Mouse (Mus musculus) lung, postnatal 25 days (tissue): ENCODE results near the gene Eps8l1.
A peak's percentile ranks its signal among the peaks of the same experiment; 100 is the strongest.

Source experiments
- DNase-seq: peaks from one replicate; pipeline ENCODE4 v3.0.0; 2022; ENCODE audit warnings: low spot score

Gene Eps8l1

GRCm38 (mm10) chr7:4478021-4478795 lies 17.7 kb downstream of the Eps8l1 start:
- DNase-seq = peak; percentile 87

GRCm38 (mm10) chr7:4478796-4479291 lies 18.4 kb downstream of the Eps8l1 start:
- no peak for DNase-seq

- DNase-seq = peak; percentile 39
Measured at GRCm38 (mm10) chr7:4479674-4480073, 19.2 kb downstream of the Eps8l1 start.

GRCm38 (mm10) chr7:4482281-4482680 lies 21.8 kb downstream of the Eps8l1 start:
- DNase-seq = no peak

GRCm38 (mm10) chr7:4491308-4491707 lies 30.8 kb downstream of the Eps8l1 start:
- peak; percentile 66 for DNase-seq

GRCm38 (mm10) chr7:4492284-4493224 lies 32.1 kb downstream of the Eps8l1 start:
- peak; percentile 29 for DNase-seq

- DNase-seq = no peak
Measured at GRCm38 (mm10) chr7:4493991-4494390, 33.5 kb downstream of the Eps8l1 start.

- DNase-seq = no peak
Measured at GRCm38 (mm10) chr7:4496468-4496867, 36.0 kb downstream of the Eps8l1 start.

GRCm38 (mm10) chr7:4497271-4497903 lies 36.9 kb downstream of the Eps8l1 start:
- no peak for DNase-seq

GRCm38 (mm10) chr7:4498251-4498650 lies 37.8 kb downstream of the Eps8l1 start:
- DNase-seq = peak; percentile 89

- DNase-seq = no peak
Measured at GRCm38 (mm10) chr7:4499034-4499433, 38.6 kb downstream of the Eps8l1 start.

- DNase-seq = peak; percentile 47
Measured at GRCm38 (mm10) chr7:4500892-4501471, 40.5 kb downstream of the Eps8l1 start.

GRCm38 (mm10) chr7:4501558-4502397 lies 41.3 kb downstream of the Eps8l1 start, which contains the start of gene Ppp1r12c:
Ppp1r12c (minus strand) TSS chr7:4501680.
- peak; percentile 96 for DNase-seq

GRCm38 (mm10) chr7:4502421-4503090 lies 42.1 kb downstream of the Eps8l1 start:
- DNase-seq = peak; percentile 73

GRCm38 (mm10) chr7:4503100-4503499 lies 42.6 kb downstream of the Eps8l1 start:
- DNase-seq = no peak

GRCm38 (mm10) chr7:4503858-4504257 lies 43.4 kb downstream of the Eps8l1 start:
- no peak for DNase-seq

- DNase-seq = no peak
Measured at GRCm38 (mm10) chr7:4504646-4505435, 44.4 kb downstream of the Eps8l1 start.

GRCm38 (mm10) chr7:4507220-4507619 lies 46.7 kb downstream of the Eps8l1 start:
- DNase-seq = no peak

GRCm38 (mm10) chr7:4508062-4508738 lies 47.7 kb downstream of the Eps8l1 start:
- DNase-seq = no peak
